Mouse (Mus musculus): Measurements from ENCODE around the gene Zbtb42. TPM values are rescaled to one million over a fixed set of nuclear protein-coding genes. Genes with fewer than 3 reads are reported as not detected.

Zbtb42 gene
- total RNA-seq (2021): 2.8 and 4.6 TPM in 2 replicates
- long read RNA-seq, experiment 1, partial matches to known transcripts: 0 of 8 reads
- long read RNA-seq, experiment 1, other reads (novel, unspliced or antisense): 4 of 8 reads
- long read RNA-seq, experiment 2, partial matches to known transcripts: 0 of 6 reads
- long read RNA-seq, experiment 2, other reads (novel, unspliced or antisense): 1 of 6 reads

DNA sequence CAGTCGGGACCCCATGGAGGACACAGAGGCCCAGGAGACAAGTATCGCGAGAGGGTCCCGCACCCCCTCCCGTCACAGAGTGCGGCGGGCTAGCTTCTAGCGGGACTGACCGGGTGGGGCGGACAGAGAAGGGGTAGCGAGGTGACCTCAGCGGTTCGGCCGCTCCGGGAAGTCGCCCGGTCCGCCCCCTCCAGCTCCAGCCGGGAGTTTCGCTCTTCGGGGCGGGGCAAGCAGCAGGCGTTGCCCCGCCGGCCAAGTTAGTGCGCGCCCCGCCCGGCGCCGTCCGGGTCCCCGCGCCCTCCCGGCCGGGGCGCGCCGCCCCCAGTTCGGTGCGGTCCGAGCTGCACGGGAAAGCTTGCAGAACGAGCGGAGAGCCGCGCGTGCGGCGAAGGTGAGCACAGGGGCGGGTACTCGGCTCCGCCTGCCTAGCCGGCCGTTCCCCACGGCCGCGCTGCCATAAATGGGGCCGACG lies at the start of gene Zbtb42:
TSS of gene Zbtb42 (plus strand) at position 274 of the 472 bp plus-strand sequence.
- peak; percentile 85 for DNase-seq

- peak; percentile 83 for DNase-seq
Observed at GRCm38 (mm10) chr12:112628928-112629721, 49.5 kb upstream of the Zbtb42 start.

GRCm38 (mm10) chr12:112630029-112630428 lies 48.6 kb upstream of the Zbtb42 start:
- DNase-seq: no peak

- DNase-seq: no peak
Observed at GRCm38 (mm10) chr12:112630796-112631195, 47.8 kb upstream of the Zbtb42 start.

DNA sequence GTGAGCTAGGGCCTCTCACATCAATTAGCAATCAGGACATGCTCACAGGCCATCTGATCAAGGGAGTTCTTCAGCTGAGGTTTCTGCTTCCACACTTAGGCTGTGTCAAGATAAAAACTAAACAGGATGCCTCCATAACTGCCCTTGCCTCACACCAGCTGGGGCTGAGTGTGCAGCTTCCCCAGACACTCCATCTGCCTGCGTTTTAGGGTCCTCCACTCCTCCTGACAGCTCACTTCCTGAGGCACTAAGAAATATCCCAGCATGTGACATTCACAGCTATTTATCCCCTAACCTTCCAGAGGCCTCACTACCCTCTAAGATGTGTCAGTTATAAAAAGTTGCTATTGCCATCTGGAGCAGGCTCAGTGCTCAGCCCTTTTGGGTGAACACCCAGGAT lies 47.2 kb upstream of the Zbtb42 start:
- no peak for DNase-seq

DNA sequence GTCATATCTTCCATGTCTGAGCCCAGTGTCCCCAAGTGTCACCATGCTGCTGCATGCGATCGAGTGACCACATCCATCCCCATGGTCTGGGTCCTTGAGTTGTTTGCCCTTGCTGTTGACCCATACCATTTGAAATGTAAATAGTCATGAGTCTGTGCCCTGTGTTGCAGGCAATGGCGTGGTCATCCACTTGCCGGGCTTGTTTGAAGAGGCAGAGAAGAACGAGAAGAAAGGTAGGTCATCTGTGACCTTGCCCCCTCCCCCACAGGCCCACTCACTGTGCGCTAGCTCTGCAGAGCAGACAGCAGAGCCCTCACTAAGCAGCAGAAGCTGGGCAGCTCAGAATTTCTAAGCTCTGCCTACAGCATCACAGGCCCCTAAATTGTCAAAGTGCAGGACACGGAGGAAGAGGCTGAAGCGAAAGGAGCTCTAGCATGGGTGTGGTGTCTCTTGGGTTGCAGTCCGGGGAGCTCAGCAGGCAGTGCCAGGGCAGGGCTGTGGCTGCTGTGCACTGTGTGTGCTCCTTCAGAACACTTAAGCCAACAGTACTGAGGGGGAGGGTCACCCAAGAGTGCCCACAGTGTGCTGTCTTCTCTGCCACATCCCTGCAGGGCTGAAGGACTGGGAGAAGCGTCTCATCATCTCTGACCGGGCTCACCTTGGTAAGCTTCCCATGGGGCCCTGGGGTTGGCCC lies 46.4 kb upstream of the Zbtb42 start:
- no peak for DNase-seq

GRCm38 (mm10) chr12:112632907-112633306 lies 45.7 kb upstream of the Zbtb42 start:
- DNase-seq: no peak

GRCm38 (mm10) chr12:112633686-112634085 lies 44.9 kb upstream of the Zbtb42 start:
- DNase-seq: no peak

DNA sequence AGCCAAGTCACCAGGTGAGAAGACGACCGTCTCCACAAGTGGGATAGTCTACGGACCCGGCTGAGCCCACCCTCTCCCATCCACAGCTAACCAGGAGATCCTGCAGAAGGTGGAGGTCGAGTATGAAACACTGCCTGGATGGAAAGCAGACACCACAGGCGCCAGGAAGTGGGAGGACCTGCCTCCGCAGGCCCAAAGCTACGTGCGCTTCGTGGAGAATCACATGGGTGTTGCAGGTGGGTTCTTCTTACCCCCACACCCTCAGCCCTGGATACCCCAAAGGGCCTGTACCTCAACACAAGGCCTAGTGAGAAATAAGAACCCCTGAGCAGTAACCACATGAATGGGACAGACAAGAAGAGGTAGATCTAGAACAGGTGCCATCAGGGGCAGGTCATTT lies 39.1 kb upstream of the Zbtb42 start:
- DNase-seq: no peak

DNA sequence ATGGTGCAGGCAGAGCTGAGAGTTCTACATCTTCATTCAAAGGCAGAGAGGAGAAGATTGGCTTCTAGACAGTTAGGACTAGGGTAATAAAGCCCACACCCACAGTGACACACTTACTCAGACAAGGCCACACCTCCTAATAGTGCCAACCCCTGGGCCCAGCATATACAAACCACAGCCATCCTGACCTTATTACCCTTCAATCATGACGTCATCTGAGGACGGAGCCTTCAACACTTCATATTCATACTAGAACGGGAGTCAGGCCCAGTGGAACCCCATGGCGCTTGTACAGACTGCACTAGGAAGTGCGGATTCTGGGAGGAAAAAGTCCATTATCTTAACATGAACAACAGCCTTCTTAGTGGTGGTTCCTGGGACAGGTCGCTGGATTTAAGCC lies 35.5 kb upstream of the Zbtb42 start:
- no peak for DNase-seq

GRCm38 (mm10) chr12:112644180-112644854 lies 34.3 kb upstream of the Zbtb42 start, which contains the start of gene Siva1:
Gene Siva1 (plus strand): TSS chr12:112644679.
- DNase-seq: peak; percentile 100

DNA sequence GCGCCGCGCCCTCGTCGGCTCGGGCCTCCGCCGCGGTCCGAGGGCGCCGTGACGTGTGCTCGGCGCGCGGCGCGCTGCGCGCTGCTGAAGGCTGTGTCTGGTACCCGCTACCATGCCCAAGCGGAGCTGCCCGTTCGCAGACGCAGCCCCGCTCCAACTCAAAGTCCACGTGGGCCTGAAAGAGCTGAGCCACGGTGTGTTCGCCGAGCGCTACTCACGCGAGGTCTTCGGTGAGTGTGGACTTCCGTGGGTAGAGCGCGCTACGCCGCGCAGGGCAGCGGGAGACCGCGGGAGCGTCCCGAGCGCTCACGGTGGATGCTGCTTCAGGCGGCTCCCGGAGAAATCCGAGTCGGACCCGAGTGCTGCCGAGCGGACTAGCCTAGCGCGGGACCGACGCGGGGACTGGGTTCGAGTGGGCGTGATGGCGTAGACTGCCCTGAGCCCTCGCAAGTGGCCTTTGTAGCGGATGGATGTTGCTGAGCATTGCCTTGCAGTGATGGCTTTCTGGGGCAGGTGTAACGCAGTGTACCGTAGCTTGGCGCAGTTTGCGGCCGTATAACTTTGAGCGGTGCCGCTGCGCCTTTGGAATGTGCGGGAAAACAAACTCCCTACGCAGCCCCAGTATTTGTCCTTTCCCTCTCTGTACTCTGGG lies 33.6 kb upstream of the Zbtb42 start:
- no peak for DNase-seq

DNA sequence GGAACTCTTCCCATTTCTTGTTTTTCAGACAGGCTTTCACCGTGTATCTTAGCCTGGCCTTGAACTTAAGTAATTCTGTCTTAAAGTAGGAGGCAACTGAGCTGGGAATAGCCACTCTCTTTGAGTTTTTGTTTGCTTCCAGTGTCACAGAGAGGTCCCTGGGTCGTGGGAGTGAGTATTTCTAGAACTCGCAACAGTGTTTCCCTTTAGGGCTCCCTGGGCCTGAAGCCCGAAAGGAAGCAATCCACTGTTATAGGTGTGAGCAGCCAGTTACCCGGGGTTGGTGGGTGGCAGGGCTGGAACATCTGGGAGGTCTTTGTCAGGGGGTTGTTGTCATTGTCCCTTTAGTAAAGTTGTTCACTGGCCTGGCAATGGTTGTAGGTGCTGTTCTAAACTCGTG lies 32.5 kb upstream of the Zbtb42 start:
- DNase-seq: no peak

- no peak for DNase-seq
Observed at GRCm38 (mm10) chr12:112648081-112648480, 30.5 kb upstream of the Zbtb42 start.

DNA sequence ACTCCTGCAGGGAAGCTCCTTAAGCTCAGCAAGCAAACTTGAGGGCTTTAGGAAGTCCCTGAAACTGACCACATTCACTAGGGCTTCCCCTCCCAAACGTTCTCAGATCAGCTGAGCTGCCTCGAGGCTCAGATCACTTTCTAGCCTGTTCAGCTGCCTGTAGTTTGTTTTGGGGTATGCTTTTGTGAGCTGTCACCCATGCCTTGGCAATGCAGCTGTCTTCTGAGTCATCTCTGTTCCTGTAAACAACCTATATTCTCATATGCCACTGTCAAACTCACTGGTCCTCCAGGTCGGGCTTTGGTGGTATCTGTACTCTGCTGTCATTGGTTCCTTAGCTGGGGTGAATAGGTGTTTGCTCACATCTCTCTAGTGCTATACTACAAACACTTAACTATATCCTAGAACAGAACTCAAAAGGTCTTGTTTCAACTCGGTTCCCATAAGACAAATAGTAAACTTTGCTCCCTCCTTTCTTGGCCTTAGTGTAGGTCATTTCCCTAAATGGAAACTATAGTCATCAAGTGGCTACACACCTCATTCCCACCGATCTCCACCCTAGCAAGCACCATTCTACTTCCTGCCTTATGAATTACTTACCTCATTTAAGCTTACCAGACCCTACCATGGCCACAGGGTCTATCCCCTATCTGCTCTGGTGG lies 26.7 kb upstream of the Zbtb42 start:
- DNase-seq: no peak

- DNase-seq: peak; percentile 89
Observed at GRCm38 (mm10) chr12:112653157-112653824, 25.3 kb upstream of the Zbtb42 start.

DNA sequence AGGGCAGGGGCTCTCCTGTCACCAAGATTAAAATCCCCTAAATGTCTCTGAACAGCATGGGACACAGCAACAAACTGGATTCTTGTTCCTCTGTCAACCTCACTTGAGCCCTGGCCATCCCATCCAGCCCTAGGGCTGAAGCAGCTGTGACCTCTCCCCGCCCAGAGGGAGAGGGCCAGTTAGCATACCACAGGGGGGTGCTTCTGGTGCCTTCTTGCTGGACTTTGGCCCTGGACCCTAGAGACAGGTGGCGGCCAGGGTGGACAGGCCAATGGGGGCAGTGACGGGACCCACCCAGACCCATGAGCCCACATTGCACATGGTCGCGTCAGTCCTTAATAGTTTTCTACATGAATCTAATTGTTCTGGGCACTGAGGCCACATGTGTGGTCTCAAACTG lies 24.6 kb upstream of the Zbtb42 start:
- DNase-seq: no peak

DNA sequence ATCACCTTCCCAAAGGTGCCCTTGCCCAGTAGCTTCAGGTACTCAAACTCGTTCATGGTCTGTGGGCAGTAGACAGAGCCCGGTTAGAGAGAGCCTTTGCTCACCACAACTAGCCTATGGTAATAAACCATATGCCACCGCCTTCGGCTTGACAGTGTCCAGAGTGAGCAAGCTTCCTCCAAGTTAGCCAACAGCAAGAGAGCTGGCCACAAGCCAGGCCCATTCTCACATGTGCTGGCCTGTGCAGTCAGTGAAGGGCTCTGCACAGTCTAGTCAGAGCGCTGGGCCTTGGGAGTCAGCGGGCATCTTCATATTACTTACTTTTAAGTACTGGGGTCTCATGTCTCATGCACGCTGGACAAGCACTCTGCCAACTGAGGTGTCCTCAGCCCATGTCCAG lies 20.0 kb upstream of the Zbtb42 start:
- peak; percentile 80 for DNase-seq

DNA sequence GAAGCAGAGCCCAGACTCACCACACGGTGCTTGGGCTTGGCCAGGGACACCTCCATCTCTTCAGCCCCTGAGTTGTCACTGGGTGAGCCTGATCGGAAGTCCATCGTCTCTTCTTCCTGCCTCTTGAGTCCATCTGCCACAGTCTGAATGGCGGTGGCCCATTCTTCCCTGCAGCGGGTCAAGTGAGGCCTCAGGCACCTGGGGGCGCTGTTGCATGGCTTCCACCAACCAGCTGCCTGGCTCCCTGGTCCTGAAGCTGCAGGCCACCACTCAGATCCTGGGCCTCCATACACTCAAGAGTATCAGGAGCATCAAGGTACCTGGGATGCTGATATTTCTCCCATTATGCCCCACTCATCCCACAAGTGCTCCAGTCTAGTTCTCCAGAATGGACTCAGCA lies 19.5 kb upstream of the Zbtb42 start:
- peak; percentile 91 for DNase-seq

DNA sequence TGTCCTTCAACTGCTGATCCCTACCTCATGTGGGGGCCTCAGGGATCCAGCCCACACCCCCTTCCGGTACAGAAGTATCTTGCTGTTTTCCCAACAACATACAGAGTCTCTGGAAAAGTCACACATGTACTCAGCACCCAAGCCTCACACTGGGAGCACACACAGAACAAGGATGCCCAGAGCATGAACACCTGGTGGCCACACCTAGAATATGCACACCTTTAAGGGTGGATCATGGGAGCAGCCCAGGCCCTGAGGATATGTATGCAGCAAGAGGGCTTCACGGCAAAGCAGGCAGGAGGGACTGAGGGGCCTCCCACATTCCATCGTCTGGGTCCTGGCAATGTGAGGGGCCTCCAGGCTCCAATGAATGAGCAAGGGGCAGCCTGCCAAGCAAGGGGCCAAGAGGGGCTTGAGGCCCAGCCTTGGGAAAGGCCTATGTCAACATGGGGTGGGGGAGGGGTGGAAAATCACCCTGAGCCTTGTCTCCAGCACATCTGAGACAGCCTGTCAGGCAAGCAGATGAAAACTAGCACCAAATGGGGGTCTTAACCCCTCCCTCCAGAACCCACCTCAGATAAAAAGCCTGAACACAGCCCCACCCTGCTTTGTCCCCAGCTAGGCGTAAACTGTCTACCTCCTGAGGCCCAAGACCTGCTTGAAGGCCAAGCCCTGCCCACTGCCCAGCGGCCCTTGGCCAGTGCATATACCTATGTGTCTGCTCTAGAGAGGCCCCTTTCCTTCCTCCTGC lies 17.9 kb upstream of the Zbtb42 start:
- DNase-seq: no peak

Measured in adrenal gland, postnatal 14 days (tissue).